Mouse (Mus musculus) bone marrow macrophage, adult 2 months (primary cell): ENCODE data around the gene Rufy4.

Experiments
- CTCF ChIP-seq: IDR thresholded peaks from 2 replicates; pipeline ENCODE4 v1.5.1; 2012; ENCODE audit warnings: low read depth, mild to moderate bottlenecking, low read length, moderate library complexity
- POLR2A ChIP-seq: IDR thresholded peaks from 2 replicates; pipeline ENCODE4 v1.6.1; 2012; ENCODE audit warnings: mild to moderate bottlenecking, low read depth, low read length, borderline replicate concordance

- TF ChIP-seq CTCF (no peak), POLR2A (no peak)
Observed at GRCm38 (mm10) chr1:74106214-74106613, 19.1 kb upstream of the Rufy4 start.
